Mouse (Mus musculus) C2C12 (cell line): Measurements from ENCODE around the gene Zfp981.
"Not testable (repeated sequence)": the region's sequence is repeated elsewhere in the genome, so short reads cannot be mapped to it uniquely, and the experiment has no call there.

Source experiments
- CEBPB ChIP-seq: IDR thresholded peaks from one replicate; pipeline ENCODE4 v1.6.1; 2011; ENCODE audit warnings: low read depth, mild to moderate bottlenecking, control low read depth, moderate library complexity
- CTCF ChIP-seq: IDR thresholded peaks from one replicate; pipeline ENCODE4 v1.5.1; 2011; ENCODE audit not compliant: control insufficient read depth, insufficient read depth, insufficient read length
- MAX ChIP-seq: IDR thresholded peaks from one replicate; pipeline ENCODE4 v1.6.1; 2011; ENCODE audit warnings: mild to moderate bottlenecking, control low read depth
- MYOD1 ChIP-seq: IDR thresholded peaks from one replicate; pipeline ENCODE4 v1.6.1; 2011; ENCODE audit warnings: low read depth; ENCODE audit not compliant: control insufficient read depth, insufficient read length
- MYOG ChIP-seq: IDR thresholded peaks from one replicate; pipeline ENCODE4 v1.6.1; 2011; ENCODE audit not compliant: control insufficient read depth, insufficient read length; ENCODE audit errors: extremely low read depth
- USF1 ChIP-seq: IDR thresholded peaks from one replicate; pipeline ENCODE4 v1.6.1; 2011; ENCODE audit warnings: low read depth, mild to moderate bottlenecking, control low read depth, moderate library complexity

DNA sequence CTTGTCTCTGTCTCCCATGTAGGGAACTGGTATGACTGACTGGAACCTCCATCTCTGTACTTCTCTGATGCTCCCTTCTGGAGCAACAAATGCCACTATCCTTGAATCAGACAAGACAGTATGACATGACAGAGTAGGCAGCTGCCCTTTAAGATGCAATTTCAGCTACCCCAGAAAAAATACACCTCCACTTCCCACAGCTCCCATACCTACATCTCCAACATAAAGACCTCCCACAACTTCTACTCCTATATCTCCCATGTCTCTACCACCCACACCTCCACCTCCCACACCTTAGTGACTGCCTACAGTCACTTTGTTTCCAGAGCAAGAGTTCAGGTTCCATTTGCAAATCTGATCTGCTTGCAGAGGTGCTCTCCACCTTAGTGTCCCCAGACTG lies 17.2 kb upstream of the Zfp981 start:
- TF ChIP-seq MAX, CTCF, USF1, MYOG, MYOD1, CEBPB: not testable (repeated sequence)
